Mouse (Mus musculus) liver, postnatal 0 days (tissue): ENCODE measurements at regions not wholly inside any gene's neighbourhood (a gene's known extent, or its start where the extent isn't known, plus 50 kb on each side); places are given as distances from the start of the nearest gene placed in this dataset.

Source experiments
- CTCF ChIP-seq: sonication (generic); IDR thresholded peaks from 2 replicates; pipeline ENCODE4 v1.5.1; 2016; ENCODE audit warnings: antibody characterized with exemption, low read depth
- EP300 ChIP-seq: IDR thresholded peaks from 2 replicates; pipeline ENCODE4 v1.6.1; 2016; ENCODE audit warnings: antibody characterized with exemption, low read depth, mild to moderate bottlenecking

- no peak for TF ChIP-seq CTCF
- TF ChIP-seq EP300, result no peak
These were observed 140.3 kb upstream of the Ubr2 start for GRCm38 (mm10) chr17:47150636-47151035.
